In the genomic region with DNA sequence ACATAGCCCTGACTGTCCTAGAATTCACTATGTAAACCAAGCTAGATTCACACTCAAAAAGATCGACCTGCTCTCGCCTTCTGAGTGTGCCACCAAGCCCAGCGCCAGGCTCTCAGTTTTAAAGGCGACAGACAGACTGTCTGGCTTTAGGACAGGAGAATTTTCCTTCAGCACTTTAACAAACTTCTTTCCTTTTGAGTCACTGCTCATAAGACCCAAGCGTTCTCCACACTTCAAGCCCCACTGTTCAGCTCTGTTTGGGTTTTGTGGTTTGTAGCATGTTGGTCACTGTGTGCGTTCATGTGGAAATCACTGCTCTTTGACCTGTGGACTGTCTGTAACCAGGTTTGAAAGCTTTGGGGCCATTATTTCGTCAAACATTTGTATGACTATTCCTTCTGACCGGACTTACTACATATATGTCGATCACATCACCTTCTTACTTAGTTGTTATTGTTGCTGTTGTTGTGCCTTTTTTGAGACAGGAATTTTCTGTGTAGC, we compare ENCODE assay signal across 16 mouse cellular contexts. TPM values are rescaled to one million over a fixed set of nuclear protein-coding genes. Genes with fewer than 3 reads are reported as not detected.
"Had no signal": no experiment of that assay in that cellular context is flagged by ENCODE, and none has a peak within 500 bp of the region (broad histone marks: within the 10 kb centered on the region; RNA-seq: fewer than 3 reads in every experiment).

No protein-coding gene starts in this region.

- H3K9me3 ChIP-seq: limb, embryonic 13.5 days; midbrain, embryonic 15.5 days; neural tube, embryonic 12.5 days had no signal

- H3K9ac ChIP-seq: limb, embryonic 13.5 days; liver, embryonic 12.5 days; lung, embryonic 14.5 days; midbrain, embryonic 15.5 days; neural tube, embryonic 12.5 days had no signal

- DNase-seq: left cerebral cortex, postnatal 4 days; lung, embryonic 14.5 days; lung, postnatal 10 days; lung, postnatal 4 days; right cerebral cortex, postnatal 4 days; spleen, adult 18-20 months; thymus, adult 18-20 months; thymus, postnatal 14 days had no signal

- H3K27me3 ChIP-seq: limb, embryonic 13.5 days; liver, embryonic 12.5 days; midbrain, embryonic 15.5 days; neural tube, embryonic 12.5 days had no signal

- H3K4me1 ChIP-seq: midbrain, embryonic 15.5 days; neural tube, embryonic 12.5 days had no signal

- H3K27ac ChIP-seq: kidney, postnatal 0 days; limb, embryonic 13.5 days; liver, embryonic 12.5 days; midbrain, embryonic 15.5 days; neural tube, embryonic 12.5 days had no signal

- H3K4me3 ChIP-seq: limb, embryonic 13.5 days; liver, embryonic 12.5 days; midbrain, embryonic 15.5 days; neural tube, embryonic 12.5 days had no signal

- ATAC-seq: liver, embryonic 12.5 days; midbrain, embryonic 15.5 days had no signal

- H3K4me2 ChIP-seq: limb, embryonic 13.5 days; liver, embryonic 12.5 days; lung, embryonic 14.5 days; midbrain, embryonic 11.5 days; midbrain, embryonic 15.5 days; neural tube, embryonic 12.5 days had no signal

- H3K36me3 ChIP-seq: limb, embryonic 13.5 days; liver, embryonic 12.5 days; neural tube, embryonic 12.5 days had no signal

RNA-seq across cellular contexts. Expression of a gene that starts 49.0 kb away (rescaled TPM):
- total RNA-seq: megakaryocyte, adult 5-6 weeks; monocyte, adult 5-6 weeks had no signal
- polyA plus RNA-seq: liver, embryonic 12.5 days had no signal
